Mouse (Mus musculus): Measurements from ENCODE around the gene Zfp148.

DNA sequence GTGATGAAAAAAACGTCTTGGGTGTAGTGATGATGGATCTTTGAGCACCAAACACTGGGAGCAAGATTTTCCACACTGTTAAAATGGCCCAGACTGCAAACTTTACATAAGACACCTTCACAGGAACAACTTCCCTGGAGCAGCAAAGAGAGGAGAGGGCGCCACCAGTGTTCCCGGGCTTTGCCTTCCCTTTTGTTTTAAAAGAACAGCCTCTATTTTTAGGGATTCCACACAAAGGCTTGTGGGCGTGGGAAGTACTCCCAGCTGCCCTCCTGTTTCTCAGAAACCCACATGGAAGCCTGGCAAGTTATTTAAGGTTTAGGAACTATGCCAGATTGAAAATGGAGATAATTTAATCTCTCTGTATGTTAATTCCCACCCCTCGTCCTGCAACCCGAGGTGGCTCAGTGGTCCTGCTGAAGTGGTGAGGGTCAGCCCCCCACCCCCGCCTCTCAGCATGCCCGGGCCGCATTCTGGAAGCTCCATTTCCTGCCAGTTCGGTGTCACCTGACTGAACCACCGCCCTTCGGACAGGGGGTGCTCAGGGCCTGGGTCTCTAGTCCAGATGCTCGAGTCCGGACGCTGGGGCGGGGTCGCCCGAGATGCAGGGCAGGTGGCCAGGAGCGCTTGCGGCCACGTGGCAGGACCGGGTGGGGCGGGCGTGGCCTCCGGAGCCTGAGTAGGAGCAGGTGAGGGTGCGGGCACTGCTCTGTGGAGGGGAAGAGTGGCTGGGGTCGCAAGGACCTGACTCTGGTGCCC, 136.3 kb downstream of the Zfp148 start, which contains the start of gene Slc12a8:
- TF ChIP-seq CTCF (IDR thresholded peaks at IDR 0.05; ENCODE audit: low read depth, low read length) (no peak), POLR2A (IDR thresholded peaks at IDR 0.05; ENCODE audit: borderline replicate concordance, low read depth, low read length) (no peak)

All from bone marrow macrophage, adult 2 months (primary cell).